Mouse (Mus musculus) brain, embryonic 18.5 days (tissue): ENCODE results near the gene Cyb561d1.

Source experiments
- DNase-seq: peaks from one replicate; pipeline ENCODE4 v3.0.0-alpha.2; 2012; ENCODE audit warnings: low read depth, low spot score

Gene Cyb561d1

GRCm38 (mm10) chr3:108167499-108167898 lies 33.5 kb downstream of the Cyb561d1 start:
- no peak for DNase-seq

- DNase-seq = no peak
These were observed 34.4 kb downstream of the Cyb561d1 start for GRCm38 (mm10) chr3:108166486-108167211.

GRCm38 (mm10) chr3:108165532-108166315 lies 35.3 kb downstream of the Cyb561d1 start:
- no peak for DNase-seq

GRCm38 (mm10) chr3:108164807-108165206 lies 36.2 kb downstream of the Cyb561d1 start:
- DNase-seq = no peak

GRCm38 (mm10) chr3:108164091-108164490 lies 36.9 kb downstream of the Cyb561d1 start:
- DNase-seq = no peak

GRCm38 (mm10) chr3:108158383-108159037 lies 42.5 kb downstream of the Cyb561d1 start:
- no peak for DNase-seq

GRCm38 (mm10) chr3:108154656-108155055 lies 46.4 kb downstream of the Cyb561d1 start, which contains the start of gene Gpr61:
Gene Gpr61, minus strand, starts transcription at chr3:108154882.
- DNase-seq = no peak

- no peak for DNase-seq
These were observed 48.7 kb downstream of the Cyb561d1 start for GRCm38 (mm10) chr3:108152290-108152689.

GRCm38 (mm10) chr3:108147386-108148235 lies 53.4 kb downstream of the Cyb561d1 start:
- no peak for DNase-seq

- DNase-seq = no peak
These were observed 54.3 kb downstream of the Cyb561d1 start for GRCm38 (mm10) chr3:108146671-108147070.
